Mouse (Mus musculus) spleen, postnatal 36 days (tissue): ENCODE results near the gene 4430402I18Rik.

Experiments
- DNase-seq, 2 experiments: peaks; one replicate each; pipeline ENCODE4 v3.0.0; 2022; ENCODE audit warnings: low spot score in 2 of 2, mixed read lengths in 1 of 2

4430402I18Rik gene

DNA sequence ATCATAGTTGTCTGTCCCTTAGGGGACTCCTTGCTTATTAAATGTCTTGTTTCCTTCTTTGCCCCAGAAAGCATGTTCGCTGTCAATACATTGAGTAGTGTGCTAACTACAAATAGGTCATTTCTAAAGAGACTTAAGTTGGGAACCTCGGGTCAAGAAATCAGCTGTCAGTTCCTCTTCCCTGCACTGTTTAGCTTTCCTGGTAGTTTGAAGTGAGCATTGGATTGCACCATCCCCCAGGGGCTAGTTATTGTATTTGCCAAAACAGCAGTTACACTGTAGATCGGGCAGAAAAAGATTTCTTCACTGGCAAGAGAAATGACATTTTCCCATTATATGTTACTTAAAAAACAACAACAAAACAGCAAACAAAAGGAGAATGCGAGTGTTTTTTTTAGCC, 578 bp upstream of the 4430402I18Rik start:
- DNase-seq = no peak

DNA sequence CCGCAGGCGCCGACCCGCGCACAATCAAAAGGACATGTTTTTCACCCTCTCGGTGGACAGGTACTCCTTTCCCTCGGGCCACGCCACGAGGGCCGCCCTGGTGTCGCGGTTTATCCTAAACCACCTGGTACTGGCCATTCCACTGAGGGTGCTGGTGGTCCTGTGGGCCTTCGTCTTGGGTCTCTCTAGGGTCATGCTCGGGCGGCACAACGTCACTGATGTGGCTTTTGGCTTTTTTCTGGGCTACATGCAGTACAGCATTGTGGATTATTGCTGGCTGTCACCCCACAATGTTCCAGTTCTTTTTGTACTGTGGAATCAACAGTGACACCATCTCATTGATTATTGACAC, 3.1 kb downstream of the 4430402I18Rik start:
- DNase-seq = no peak

DNA sequence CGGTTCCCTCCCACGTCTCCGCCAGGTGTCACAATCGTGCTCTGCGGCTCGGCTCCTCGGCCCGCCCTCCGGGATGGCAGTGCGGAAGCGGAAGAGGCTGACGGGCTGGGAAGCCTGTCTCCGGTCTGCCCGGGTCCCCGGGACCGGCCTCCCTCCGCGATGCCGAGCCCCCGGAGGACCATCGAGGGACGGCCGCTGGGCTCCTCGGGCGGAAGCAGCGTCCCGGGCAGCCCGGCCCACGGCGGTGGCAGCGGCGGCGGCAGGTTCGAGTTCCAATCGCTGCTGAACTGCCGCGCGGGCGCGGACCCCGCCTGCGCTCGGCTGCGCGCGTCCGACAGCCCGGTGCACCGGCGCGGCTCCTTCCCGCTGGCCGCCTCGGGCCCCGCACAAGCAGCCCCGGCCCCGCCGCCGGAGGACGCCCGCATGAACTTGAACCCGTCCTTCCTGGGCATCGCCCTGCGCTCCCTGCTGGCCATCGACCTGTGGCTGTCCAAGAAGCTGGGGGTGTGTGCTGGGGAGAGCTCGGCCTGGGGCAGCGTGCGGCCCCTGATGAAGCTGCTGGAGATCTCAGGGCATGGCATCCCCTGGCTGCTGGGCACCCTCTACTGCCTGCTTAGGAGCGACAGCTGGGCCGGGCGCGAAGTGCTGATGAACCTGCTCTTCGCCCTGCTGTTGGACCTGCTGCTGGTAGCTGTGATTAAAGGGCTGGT, 3.6 kb downstream of the 4430402I18Rik start, which contains the start of gene Plpp6:
TSS of gene Plpp6 (plus strand) at position 112 of the 710 bp plus-strand sequence.
- peak; percentile 76 to 80 for DNase-seq

DNA sequence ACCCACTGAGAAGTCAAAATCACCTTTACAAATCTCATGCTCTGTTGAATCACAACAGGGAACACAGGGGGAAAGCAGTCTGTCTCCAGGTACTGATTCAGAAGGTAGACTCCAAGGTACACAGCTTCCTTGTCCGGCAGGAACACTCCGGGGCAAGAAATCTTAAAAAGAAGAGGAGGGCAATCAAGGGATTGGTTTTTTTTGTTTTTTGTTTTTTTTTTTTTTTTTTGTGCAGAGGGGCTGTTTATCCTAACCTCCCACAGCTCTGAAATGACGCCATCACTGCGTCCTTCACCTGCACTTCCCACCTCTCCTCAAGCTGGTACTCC, 4.1 kb downstream of the 4430402I18Rik start:
- DNase-seq = no peak

DNA sequence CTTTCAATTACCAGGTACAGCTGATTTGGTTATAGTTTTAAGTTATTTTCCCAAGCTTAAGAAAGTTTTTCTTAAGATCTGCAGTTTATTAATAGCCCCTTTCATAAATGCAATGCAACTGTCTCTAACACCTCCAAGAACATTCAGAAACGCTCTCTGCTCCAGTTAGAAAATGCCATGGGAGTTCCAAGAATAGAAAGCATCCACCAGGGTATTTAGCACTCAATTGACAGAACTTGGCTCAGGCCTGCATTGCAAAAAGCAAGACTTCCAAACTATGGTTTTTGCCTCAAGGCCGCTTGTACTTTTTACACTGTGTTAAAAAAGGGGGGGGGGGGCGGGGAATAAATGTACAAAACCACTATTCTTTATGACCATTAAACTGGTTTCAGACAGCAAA, 4.5 kb downstream of the 4430402I18Rik start:
- no peak for DNase-seq

DNA sequence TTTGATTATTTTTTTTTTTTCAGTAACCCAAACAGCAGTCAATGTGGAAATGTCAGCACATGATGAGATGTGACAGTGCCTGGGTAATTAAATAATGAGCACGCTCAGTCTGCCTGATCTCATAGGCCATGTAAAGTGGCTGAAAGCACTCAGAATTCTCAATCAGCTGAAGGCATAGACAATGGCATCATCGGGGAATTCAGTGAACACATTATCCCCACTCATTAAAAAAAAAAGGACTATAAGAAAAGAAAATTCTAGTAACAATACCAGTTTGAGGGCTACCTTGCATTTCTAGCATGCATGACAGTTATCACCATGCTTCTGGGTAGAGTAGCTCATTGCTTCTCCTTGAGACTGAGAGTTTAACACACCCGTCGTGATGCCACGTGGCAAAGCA, 16.3 kb downstream of the 4430402I18Rik start:
- DNase-seq = no peak

DNA sequence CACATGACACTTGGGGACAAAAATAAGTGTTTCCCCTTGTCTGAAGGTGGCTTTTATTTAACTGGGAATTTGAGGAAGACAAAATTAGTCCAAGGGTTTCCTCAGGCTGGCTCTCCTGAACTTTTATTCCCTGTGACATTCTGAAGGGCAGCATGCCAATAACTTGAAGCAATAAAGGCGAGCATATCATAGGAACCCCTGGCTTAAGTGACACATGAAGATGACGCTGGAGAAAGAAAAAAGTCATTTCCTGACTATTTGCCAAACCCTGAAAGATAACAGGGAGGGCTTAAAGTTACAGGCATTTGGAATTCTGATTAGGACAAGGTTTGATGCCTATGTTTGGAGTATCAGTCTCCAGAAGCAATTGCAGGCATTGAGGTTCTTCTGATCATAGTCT, 20.3 kb downstream of the 4430402I18Rik start:
- DNase-seq = no peak

DNA sequence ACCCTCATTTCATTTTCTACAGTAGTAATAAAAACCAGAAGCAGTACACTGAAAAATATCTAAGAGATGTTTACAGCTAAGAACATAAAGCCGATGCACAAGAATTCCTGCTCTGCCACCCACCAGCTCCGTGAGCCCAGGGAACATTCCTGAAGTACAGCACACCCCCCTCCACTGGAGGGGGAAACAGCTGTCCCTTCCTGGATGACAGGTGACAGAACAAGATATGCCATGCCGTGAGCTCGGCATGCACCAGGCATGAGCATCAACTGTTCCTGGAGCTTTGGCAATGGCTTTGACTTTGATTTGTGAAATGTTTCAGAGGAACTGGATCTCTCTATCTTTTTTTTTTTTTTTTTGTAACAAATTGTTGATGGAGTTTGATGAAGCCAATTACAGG, 20.8 kb downstream of the 4430402I18Rik start:
- DNase-seq = no peak

DNA sequence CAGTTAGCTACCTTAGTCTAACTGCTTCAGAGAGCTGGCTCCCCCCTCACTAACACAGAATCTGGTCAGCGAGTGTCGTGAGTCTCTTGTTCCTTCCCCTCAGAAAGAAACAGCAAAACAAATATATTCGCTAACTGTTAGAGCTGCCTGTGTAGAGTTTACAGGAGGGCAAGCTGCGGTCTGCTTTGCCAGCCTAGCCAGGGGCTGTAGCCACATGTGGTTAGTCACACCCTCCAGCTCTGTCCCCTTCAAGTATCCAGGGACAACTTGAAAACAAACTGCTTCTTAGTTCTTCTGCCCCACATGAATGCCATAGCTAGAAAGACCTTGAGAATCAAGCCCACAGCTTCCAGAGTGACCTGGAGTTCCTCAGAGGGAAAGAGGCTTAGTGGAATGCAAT, 26.3 kb downstream of the 4430402I18Rik start:
- no peak for DNase-seq

DNA sequence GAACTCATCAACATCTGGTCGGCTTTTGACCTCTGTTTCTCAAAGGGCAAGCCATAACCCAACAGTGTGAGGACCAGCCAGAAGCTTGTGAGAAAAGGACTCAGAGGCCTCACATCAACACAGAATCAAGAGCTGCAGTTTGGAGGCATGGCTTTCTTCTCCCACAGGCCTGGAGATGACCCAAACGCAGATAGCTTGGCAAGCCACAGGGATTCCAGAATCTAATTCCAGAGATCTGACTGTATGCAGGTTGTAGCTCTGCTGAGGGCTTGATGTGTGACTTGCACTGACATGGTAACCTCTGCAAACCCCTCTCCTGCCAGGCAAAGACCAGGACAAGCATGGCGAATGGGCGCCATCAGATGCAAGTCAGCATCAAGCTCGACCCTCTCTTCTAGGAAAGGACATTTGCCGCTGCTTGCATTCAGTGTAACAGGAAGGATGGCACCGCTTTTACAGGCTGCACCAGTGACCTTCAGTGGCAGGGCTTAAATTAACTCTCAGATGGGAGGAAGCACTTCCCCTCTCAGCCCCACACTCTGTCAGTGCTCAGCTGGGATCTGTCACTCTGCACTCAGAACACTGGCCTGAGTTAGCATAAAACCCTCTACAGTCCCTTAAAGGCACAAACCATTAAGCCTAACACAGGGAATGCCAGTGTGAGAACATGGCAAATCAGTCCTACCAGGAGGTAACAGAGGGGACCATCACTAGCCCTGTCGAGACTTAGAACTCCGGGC, 27.3 kb downstream of the 4430402I18Rik start:
- no peak for DNase-seq

DNA sequence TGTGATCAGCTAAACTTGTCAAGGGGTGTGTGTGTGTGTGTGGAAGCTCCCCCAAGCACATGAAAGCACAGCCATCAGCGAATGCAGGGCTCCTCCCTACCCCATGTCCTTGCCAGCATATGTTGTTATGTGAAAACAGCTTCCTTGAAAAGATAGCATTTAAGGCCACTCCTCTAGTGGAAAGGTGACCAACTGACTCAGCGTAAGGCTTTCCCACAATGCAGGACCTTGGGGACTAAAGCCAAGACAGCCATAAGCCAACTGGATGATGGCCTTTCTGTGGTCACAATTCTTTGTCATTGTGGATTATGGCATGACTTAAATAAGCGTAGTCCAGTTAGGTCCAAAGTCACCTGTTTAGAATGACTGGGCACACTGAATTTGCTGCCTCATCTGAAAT, 32.7 kb downstream of the 4430402I18Rik start:
- no peak for DNase-seq

DNA sequence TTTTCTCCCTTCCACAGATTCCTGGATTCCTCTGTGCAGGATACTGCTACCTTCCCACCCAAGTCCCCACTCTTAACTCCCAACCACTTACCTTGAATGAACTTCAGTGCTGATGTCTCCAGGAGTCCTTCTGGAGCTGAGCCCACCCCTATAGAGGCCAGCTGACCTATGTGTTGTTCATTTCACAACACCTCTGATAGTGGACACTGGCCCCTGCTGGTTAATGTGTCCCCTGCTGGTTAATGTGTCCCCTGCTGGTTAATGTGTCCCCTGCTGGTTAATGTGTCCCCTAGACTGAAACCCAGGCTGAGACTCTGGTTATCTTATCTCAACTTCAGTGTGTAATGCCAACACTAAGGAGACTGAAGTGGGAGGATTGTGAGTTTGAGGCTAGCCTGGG, 38.6 kb downstream of the 4430402I18Rik start:
- no peak for DNase-seq

DNA sequence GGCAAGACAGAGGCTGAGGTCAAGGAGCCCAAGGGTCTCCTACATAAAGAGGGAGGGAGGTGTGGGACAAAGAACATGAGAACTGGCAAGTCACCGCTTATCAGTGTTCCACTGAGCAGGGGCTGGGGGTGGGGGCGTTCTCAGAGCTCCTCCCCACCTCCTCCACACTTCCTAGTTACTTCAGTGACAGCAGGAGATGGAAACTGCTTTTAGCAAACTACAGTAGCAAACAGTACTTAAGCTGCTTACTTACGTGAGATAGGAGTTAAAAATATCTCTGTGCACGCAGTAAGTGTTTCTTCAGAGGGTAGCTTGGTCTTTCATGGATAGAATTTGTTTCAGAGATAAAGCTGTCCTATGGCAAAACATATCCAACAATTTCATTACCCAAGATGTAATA, 40.2 kb downstream of the 4430402I18Rik start:
- no peak for DNase-seq

DNA sequence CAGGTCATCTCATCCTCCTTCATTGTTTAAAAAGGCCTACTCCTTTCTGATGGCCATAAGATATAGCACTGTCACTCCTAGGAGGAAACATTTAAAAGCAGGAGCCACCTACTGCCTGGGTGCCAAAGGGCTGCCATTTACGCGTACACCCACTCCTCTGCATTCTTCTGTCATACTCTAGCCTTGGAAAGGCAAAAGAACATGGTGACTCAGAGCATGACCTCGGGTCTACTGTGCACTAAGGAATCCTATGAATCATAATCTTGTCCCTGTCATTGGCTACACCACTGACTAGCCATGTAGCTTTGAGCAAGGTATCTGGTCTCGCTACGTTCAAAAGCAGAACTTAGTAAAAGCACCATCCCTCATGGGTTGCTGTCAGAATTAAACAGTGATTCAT, 41.2 kb downstream of the 4430402I18Rik start:
- DNase-seq = no peak

DNA sequence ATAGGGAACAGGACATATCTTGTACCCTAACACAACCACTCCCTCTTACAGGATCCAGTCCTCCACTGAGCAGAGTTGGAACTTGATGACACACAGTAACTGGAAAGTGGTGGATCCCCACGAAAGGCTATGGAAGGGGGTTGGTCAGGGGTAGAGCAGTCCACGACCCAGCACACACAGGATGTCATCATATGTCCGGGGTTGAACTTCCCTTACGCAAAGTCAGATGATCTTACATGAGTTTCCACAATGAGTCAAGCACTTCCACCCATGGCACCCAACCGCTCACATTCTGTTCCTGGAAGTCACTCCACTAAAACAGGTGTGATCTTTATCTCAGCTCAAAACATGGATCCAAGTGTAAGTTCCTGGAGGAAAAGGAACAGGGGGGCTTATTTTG, 49.8 kb downstream of the 4430402I18Rik start:
- no peak for DNase-seq

DNA sequence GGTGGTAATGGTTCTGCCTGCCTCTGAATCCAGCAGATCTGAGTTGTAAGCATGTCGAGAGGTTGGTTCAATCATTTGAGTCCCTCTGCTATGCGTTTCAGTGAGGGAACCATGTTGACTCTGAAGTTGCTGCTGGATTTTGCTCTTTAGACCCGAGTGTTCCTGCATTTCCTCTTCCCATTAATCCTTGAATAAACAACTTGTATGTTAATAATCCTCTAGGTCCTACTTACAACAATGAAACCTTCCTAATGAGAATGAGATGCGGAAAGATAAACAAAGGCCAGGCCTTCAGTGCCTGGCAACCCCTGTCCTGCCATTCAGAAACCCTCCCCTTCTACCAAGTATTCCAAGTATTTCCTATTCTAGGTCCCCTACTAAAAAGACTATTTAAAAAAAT, 51.1 kb downstream of the 4430402I18Rik start:
- no peak for DNase-seq

DNA sequence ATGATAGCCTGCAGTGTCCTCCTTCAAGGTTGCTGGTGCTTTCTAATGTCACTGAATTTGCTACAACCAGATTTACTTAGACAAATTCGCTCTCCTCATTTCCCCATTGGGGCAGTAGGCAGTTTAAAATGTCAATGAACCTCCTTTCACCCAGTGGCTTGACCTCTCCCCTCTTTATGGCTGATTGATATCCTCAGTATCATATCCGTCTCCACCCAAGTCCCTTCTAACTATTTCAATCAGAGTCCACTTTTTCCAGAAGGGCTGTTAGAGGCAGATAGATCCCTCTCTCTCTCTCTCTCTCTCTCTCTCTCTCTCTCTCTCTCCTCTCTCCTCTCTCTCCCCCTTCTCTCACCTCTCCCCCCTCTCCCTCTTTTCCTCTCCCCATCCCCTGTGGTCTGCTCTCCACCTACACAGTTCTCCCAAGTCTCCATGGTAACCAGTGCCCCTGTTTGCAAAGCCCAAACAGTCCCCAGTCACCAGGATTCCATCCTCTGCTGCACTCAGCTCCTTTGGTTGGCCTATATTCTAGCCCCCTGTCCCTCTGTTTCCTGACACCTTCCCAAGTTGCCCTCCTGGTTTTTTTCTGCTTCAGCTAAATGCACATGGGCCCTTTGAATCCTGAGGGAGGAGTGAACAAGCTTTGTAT, 51.9 kb downstream of the 4430402I18Rik start:
- no peak for DNase-seq

DNA sequence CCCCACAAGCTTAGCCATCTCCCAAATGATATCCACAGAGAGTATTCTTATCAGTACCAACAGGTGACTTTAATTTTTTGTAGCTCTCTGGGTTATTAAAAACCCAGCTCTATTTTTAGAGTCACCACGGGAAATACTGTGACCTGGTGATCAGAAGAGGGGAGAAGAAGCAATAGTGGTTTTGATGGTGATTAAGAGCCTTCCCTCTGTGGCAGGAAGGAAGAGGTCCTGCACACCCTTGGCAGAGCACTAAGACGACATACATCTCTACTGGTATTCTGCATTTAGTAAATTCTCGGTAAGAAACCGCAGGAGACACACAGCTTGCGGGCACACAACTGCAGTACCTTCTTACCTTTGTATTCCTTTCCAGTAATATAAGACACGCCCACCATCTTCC, 53.0 kb downstream of the 4430402I18Rik start:
- no peak for DNase-seq

DNA sequence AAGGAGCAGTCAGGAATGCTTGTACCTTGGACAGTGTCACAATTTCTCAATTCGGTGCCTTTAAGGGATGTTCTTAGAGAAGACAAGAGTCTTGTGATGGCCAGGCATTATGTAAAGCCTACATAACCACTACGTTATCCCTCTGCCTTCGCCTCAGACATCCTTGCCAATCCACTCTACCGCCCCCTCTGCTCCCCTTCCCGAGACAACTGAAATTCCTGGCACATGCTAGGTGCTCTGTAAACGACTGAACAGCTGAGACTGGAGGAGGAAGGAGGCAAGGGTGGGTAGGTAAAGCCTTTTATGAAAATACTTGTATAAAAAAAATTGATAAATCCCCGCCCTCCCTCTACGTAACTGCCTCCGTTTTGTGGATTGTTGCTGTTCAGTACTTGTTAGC, 58.9 kb downstream of the 4430402I18Rik start:
- no peak for DNase-seq

DNA sequence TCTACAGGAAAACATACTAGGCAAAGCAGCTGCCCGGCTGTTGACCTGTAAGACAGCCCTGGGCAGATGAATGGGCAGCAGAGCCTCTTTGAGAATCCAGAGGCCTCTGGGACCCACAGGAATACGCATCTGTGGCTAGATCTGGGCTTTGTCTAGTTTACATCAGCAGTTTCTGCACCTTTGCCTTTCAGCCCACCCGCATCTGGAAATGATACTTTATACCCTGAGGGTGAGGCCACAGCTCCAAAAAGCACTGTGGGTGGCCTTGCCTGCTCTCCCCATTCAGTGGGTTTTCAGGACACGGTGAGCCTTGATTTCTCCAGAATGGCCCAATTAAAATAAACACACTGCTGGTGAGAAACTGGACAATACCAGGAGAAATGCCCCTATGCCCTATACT, 59.4 kb downstream of the 4430402I18Rik start:
- no peak for DNase-seq

DNA sequence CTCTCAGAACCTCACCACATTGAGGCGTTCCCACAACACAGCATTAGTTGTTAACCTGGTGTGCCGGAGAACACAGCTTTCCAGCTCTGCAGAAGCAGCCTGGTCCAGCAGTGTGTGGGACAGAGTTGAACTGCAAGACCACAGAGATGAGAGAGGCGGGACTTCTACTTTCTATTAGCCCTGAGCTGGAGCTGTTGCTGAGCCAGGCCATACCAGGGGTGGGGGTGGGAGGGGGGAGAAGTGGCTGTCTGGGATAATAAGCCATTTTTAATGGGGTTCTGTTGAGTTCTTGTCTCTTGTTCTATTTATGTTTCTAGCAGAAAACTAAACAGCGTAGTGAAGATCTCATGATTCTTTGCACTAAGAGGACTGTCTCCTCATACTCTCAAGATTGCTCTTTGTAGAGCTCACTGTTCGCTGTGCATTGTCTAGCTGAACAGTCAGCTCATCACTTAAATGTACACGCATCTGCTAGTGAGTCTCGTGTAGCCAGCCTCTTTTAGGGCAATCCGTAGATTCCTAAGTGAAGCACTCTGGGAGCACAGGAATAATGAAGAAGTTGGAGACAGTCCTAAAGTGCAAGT, 64.0 kb downstream of the 4430402I18Rik start:
- no peak for DNase-seq

DNA sequence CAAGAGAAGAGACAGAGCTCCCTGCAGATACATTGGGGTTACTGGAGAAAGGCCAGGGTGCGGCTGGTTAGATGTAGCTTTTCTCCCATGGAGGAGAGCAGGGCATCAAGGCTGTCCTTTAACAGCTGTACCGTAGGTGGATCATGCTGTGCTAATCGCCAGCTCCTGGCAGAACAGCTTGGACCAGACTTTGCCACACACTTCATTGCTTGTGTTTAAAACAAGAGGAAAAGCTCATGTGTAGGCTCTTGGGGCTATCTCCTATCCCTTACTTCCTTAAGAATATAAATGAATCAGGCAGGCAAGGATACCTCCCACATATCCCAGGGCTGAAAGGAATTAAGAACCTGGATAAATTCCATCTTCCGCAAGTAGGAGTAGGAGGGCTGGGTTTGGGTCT, 64.8 kb downstream of the 4430402I18Rik start:
- DNase-seq = no peak

DNA sequence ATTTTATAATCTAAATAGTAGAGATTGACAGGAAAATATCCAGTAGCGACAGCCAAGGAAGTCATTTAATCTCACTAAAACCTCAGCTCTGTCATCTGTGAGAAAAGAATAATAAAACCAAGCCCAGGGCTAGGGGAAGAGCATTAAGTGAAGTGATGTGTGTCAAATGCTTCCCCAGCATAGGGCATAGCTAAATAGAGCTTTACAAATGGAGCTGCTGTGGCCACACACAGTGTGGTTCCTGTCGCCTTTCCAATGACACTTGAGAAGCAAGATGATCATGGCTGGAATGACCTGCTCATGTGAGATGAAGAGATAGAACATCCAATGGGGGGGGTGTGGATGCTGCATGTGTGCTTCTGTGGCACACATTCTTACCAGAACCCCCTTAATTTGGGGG, 65.5 kb downstream of the 4430402I18Rik start:
- DNase-seq = no peak
